Mouse (Mus musculus) urinary bladder, postnatal 4 days (tissue): Measurements from ENCODE around the gene Gm8257.
"Not testable (repeated sequence)": the region's sequence is repeated elsewhere in the genome, so short reads cannot be mapped to it uniquely, and the experiment has no call there.

Experiments
- DNase-seq, 2 experiments: peaks; one replicate each; pipeline ENCODE4 v3.0.0; 2021 to 2022; ENCODE audit warnings: low spot score in 2 of 2

Gene Gm8257

GRCm38 (mm10) chr14:44706356-44706755 lies at the start of gene Gm8257:
TSS of gene Gm8257 (minus strand) at chr14:44706456.
- DNase-seq = not testable (repeated sequence)

GRCm38 (mm10) chr14:44750240-44750639 lies 44.0 kb upstream of the Gm8257 start, which contains the start of gene Gm8267:
TSS of gene Gm8267 (minus strand) at chr14:44750340.
- DNase-seq = no peak

- not testable (repeated sequence) for DNase-seq
Measured at GRCm38 (mm10) chr14:44742789-44743188, 36.5 kb upstream of the Gm8257 start.

- DNase-seq = not testable (repeated sequence)
Measured at GRCm38 (mm10) chr14:44730711-44731110, 24.5 kb upstream of the Gm8257 start.

GRCm38 (mm10) chr14:44627737-44628136 lies 78.5 kb downstream of the Gm8257 start, which contains the start of gene Gm5624:
TSS of gene Gm5624 (minus strand) at chr14:44627938.
- not testable (repeated sequence) for DNase-seq
